Mouse (Mus musculus) hindbrain, postnatal 0 days (tissue): ENCODE results near the gene Pigu. TPM values are rescaled to one million over a fixed set of nuclear protein-coding genes. Genes with fewer than 3 reads are reported as not detected.

Experiments used
- ATAC-seq: fragments of 200-750 bp; cut with Nextera tagmentation; 2 replicates; pipeline ENCODE4 v1.8.0; 2017; ENCODE audit warnings: mild to moderate bottlenecking, moderate TSS enrichment, moderate library complexity
- DNase-seq: peaks from one replicate; pipeline ENCODE4 v3.0.0-alpha.2; 2015; ENCODE audit warnings: low spot score
- H3K27ac ChIP-seq: fragments of 300-500 bp; sonication (generic); 2 replicates; pipeline ENCODE4 v1.5.1; 2014; ENCODE audit warnings: mild to moderate bottlenecking
- H3K27me3 ChIP-seq: fragments of 300-500 bp; sonication (generic); 2 replicates; pipeline ENCODE4 v1.6.1; 2014; ENCODE audit warnings: low read length, mixed read lengths; ENCODE audit not compliant: insufficient read depth
- H3K36me3 ChIP-seq: fragments of 300-500 bp; sonication (generic); 2 replicates; pipeline ENCODE4 v1.6.1; 2014; ENCODE audit warnings: low read length, mixed read lengths; ENCODE audit not compliant: insufficient read depth
- H3K4me1 ChIP-seq: fragments of 300-500 bp; sonication (generic); 2 replicates; pipeline ENCODE4 v1.6.1; 2014; ENCODE audit warnings: antibody characterized with exemption, low read length, mixed read lengths; ENCODE audit not compliant: insufficient read depth
- H3K4me2 ChIP-seq: fragments of 300-500 bp; sonication (generic); 2 replicates; pipeline ENCODE4 v1.6.1; 2014; ENCODE audit warnings: low read depth, mild to moderate bottlenecking, low read length, moderate library complexity, mixed read lengths
- H3K4me3 ChIP-seq: fragments of 300-500 bp; sonication (generic); 2 replicates; pipeline ENCODE4 v1.5.1; 2014; ENCODE audit warnings: low read length
- H3K9ac ChIP-seq: fragments of 300-500 bp; sonication (generic); replicated peaks from 2 replicates; pipeline ENCODE4 v1.6.1; 2014; ENCODE audit warnings: mild to moderate bottlenecking, low read length, moderate library complexity, mixed read lengths
- H3K9me3 ChIP-seq: fragments of 300-500 bp; sonication (generic); 2 replicates; pipeline ENCODE4 v1.6.1; 2016; ENCODE audit warnings: low read length, mixed read lengths
- CTCF ChIP-seq: IDR thresholded peaks from 2 replicates; pipeline ENCODE4 v1.5.1; 2016; ENCODE audit warnings: antibody characterized with exemption, control low read depth, low read depth
- WGBS: fragments of 180-500 bp; shearing (Covaris S2); extraction: QIAGEN DNeasy Blood & Tissue Kit; methylation state at CpG from one replicate; pipeline ENCODE4 v1.1.7; 2014; 5-methylcytosine and 5-hydroxymethylcytosine counted together
- polyA plus RNA-seq: library from polyadenylated mRNA; unstranded; fragments of >200 nt; fragmentation: Nextera tagmentation; extraction: Ambion mirVana; gene quantifications from 2 replicates; pipeline ENCODE4 v1.2.1, GENCODE M21; 2015
- total RNA-seq: library from RNA; depleted of rRNA; stranded (reverse); fragments of >200 nt; gene quantifications from 2 replicates; pipeline ENCODE4 v1.2.3, GENCODE M21; 2014

Pigu gene
- total and polyA plus RNA-seq, 2 experiments from 2014 or later: 49.7 to 53.3 TPM

GRCm38 (mm10) chr2:155369333-155369883, 12.2 kb upstream of the Pigu start:
- DNase-seq: peak; percentile 57
- peak overlapping the region; percentile 1; the same call in 1 of the 2 replicates for H3K27ac ChIP-seq
- no peak for ATAC-seq
- no peak overlapping the region for H3K4me2 ChIP-seq
- no peak overlapping the region for H3K9ac ChIP-seq
- 63% methylated on average over 7 of the region's 7 CpGs for WGBS
- no peaks in the 10 kb centered on the region for H3K36me3 ChIP-seq
- no peak overlapping the region for H3K4me3 ChIP-seq
- no peaks in the 10 kb centered on the region for H3K27me3 ChIP-seq
- TF ChIP-seq CTCF: no peak
- H3K9me3 ChIP-seq: no peaks in the 10 kb centered on the region
- H3K4me1 ChIP-seq: no peaks in the 10 kb centered on the region

GRCm38 (mm10) chr2:155367635-155368284, 10.5 kb upstream of the Pigu start:
- Histone ChIP-seq H3K4me2 (no peak overlapping the region), H3K27ac (no peak overlapping the region), H3K36me3 (no peaks in the 10 kb centered on the region), H3K4me1 (no peaks in the 10 kb centered on the region), H3K9ac (no peak overlapping the region), H3K27me3 (no peaks in the 10 kb centered on the region), H3K4me3 (no peak overlapping the region), H3K9me3 (no peaks in the 10 kb centered on the region)
- no peak for DNase-seq
- WGBS: 80% methylated on average over 7 of the region's 7 CpGs
- TF ChIP-seq CTCF: no peak
- no peak for ATAC-seq

- Histone ChIP-seq H3K36me3 (no peaks in the 10 kb centered on the region), H3K27me3 (no peaks in the 10 kb centered on the region), H3K9me3 (no peaks in the 10 kb centered on the region), H3K4me1 (no peaks in the 10 kb centered on the region), H3K4me3 (peak overlapping the region; percentile 54), H3K27ac (peak overlapping the region; percentile 17; the same call in 1 of the 2 replicates), H3K4me2 (peak overlapping the region; percentile 70), H3K9ac (peak overlapping the region; percentile 61)
- 32% methylated on average over 14 of the region's 14 CpGs for WGBS
- DNase-seq (peak; percentile 46), ATAC-seq (peak; percentile 25; the same call in 1 of the 2 replicates)
- no peak for TF ChIP-seq CTCF
Observed at GRCm38 (mm10) chr2:155357686-155358399, 613 bp upstream of the Pigu start.

- Histone ChIP-seq H3K9me3 (no peaks in the 10 kb centered on the region), H3K4me3 (no peak overlapping the region), H3K36me3 (no peaks in the 10 kb centered on the region), H3K4me2 (no peak overlapping the region), H3K4me1 (no peaks in the 10 kb centered on the region), H3K27me3 (no peaks in the 10 kb centered on the region), H3K27ac (no peak overlapping the region), H3K9ac (no peak overlapping the region)
- WGBS: 93% methylated on average over 3 of the region's 3 CpGs
- no peak for ATAC-seq
- TF ChIP-seq CTCF: 0 out of 2 replicates have a peak, but pooled peaks have one; percentile 6
- DNase-seq: no peak
Observed at GRCm38 (mm10) chr2:155354402-155354801, 2.8 kb downstream of the Pigu start.

GRCm38 (mm10) chr2:155346670-155347069, 10.6 kb downstream of the Pigu start:
- Histone ChIP-seq H3K27ac (no peak overlapping the region), H3K36me3 (peaks cover 6% of the 10 kb centered on the region; the same call in 1 of the 2 replicates), H3K4me1 (no peaks in the 10 kb centered on the region), H3K9me3 (no peaks in the 10 kb centered on the region), H3K4me2 (no peak overlapping the region), H3K4me3 (no peak overlapping the region), H3K27me3 (no peaks in the 10 kb centered on the region), H3K9ac (no peak overlapping the region)
- TF ChIP-seq CTCF: no peak
- 77% methylated on average over 1 of the region's 1 CpGs for WGBS
- no peak for DNase-seq
- no peak for ATAC-seq

- no peak overlapping the region for H3K4me3 ChIP-seq
- ATAC-seq (no peak), DNase-seq (no peak)
- H3K9me3 ChIP-seq: no peaks in the 10 kb centered on the region
- H3K4me2 ChIP-seq: no peak overlapping the region
- TF ChIP-seq CTCF: no peak
- no peak overlapping the region for H3K27ac ChIP-seq
- no peak overlapping the region for H3K9ac ChIP-seq
- H3K36me3 ChIP-seq: peaks cover 10% of the 10 kb centered on the region
- no peaks in the 10 kb centered on the region for H3K4me1 ChIP-seq
- H3K27me3 ChIP-seq: no peaks in the 10 kb centered on the region
Observed at GRCm38 (mm10) chr2:155340166-155340565, 17.1 kb downstream of the Pigu start.

GRCm38 (mm10) chr2:155336254-155336653, 21.0 kb downstream of the Pigu start:
- Histone ChIP-seq H3K9ac (no peak overlapping the region), H3K9me3 (no peaks in the 10 kb centered on the region), H3K4me1 (no peaks in the 10 kb centered on the region), H3K4me3 (no peak overlapping the region), H3K27ac (no peak overlapping the region), H3K27me3 (no peaks in the 10 kb centered on the region), H3K4me2 (no peak overlapping the region), H3K36me3 (peaks cover 21% of the 10 kb centered on the region)
- no peak for ATAC-seq
- no peak for DNase-seq
- WGBS: 98% methylated on average over 3 of the region's 3 CpGs
- no peak for TF ChIP-seq CTCF
